Mouse (Mus musculus) adrenal gland, adult 10 weeks (tissue): ENCODE results near the gene Zfp507. TPM values are rescaled to one million over a fixed set of nuclear protein-coding genes. Genes with fewer than 3 reads are reported as not detected.

Experiments
- polyA plus RNA-seq: library from polyadenylated mRNA; stranded (reverse); fragments of 350-450 nt; fragmentation: Illumina TruSeq; extraction: RNeasy Lipid Tissue Mini Kit (QIAGEN cat#74804); gene quantifications from one replicate; pipeline ENCODE4 v1.2.3, GENCODE M21; 2014; ENCODE audit warnings: low read depth, low replicate concordance

Gene Zfp507
- 13.1 TPM for polyA plus RNA-seq

DNA sequence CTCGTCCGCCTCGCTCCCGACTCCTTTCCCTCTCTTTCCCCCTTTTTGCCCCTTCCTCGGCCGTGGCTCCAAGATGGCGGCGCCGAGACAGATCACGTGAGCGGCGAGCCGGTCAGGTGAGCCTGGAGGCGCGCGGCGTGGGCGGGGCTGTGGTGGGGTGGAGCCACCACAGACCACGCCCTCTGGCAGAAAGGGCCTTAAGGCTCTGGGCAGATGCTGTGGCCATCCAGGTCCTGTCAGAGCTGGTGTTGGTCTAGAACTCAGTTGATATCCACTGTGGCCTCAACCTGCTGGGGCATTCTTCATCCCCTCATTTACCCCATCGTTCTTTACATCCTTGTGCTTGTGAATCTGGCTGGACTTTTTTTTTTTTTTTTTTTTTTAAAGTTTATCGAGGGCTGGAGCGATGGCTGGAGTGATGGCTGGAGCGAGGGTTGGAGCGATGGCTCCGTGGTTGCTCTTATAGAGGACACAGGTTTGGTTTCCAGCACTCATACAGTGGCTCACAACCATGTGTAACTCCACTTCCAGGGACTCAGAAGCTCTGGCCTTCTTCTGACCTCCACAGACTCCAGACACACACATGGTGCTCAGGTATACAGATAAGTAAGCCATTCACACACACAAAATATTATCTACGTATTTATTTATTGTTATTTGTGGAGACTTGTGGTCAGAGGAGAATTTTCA is at the start of gene Zfp507:
Gene Zfp507, minus strand, starts transcription at position 98 of the 690 bp plus-strand sequence.

DNA sequence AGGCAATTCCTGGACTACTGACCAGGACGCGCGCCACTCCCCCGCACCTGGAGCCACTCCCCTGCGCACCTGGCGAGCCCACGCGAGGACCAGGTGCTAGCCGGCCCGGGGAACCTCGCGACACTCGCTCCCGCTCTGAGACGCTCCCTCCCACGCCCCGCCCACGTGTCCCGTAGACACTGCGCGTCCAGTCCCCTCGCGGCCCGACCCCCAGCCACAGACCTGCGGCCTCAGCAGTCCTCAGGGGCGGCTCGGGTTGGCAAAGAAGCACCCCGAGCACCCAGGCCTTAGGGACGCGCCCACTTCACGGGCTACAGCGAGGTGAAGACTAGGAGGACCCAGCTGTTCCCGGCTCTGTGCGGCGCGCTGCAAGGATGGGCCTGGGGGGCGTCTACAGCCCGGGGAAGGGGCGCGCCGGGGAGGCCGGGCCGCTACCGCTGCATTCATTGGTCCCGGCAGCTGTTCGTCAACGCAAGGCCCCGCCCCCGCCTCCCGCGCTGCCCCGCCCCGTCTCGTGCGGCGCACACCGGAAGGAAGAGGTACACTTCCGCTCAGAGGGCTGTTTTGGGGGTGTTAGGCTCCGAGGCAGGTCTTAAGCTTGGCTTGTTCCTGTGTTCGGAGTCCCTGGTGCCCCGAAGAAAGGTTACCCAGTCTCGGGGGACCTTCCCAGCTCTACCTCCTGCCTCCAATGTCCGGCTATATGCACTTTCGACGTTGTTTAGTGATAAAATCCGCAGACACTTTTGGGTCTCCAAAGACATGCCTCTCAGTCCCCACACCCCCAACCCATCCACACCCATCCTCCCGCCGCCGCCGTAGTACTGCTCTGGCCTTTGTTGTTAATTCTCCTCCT is 48.5 kb downstream of the Zfp507 start, which contains the start of gene Dpy19l3:
Gene Dpy19l3, minus strand, starts transcription at position 422 of the 853 bp plus-strand sequence.

Other genes starting within 250 kb of the Zfp507 start
- 221 TPM for gene Nudt19, start 246.7 kb downstream of the Zfp507 start, polyA plus RNA-seq
- gene Rgs9bp, start 217.4 kb downstream of the Zfp507 start, polyA plus RNA-seq = 0.29 TPM
- gene Ankrd27, start 216.8 kb downstream of the Zfp507 start, polyA plus RNA-seq = 8.7 TPM
- 263 TPM for gene Pdcd5, start 155.5 kb downstream of the Zfp507 start, polyA plus RNA-seq
- gene Dpy19l3, start 48.5 kb downstream of the Zfp507 start, polyA plus RNA-seq = 117 TPM